Mouse (Mus musculus): ENCODE data around the gene Uevld.
A peak's percentile ranks its signal among the peaks of the same experiment; 100 is the strongest.
"Not testable (repeated sequence)": the region's sequence is repeated elsewhere in the genome, so short reads cannot be mapped to it uniquely, and the experiment has no call there.

Uevld gene

DNA sequence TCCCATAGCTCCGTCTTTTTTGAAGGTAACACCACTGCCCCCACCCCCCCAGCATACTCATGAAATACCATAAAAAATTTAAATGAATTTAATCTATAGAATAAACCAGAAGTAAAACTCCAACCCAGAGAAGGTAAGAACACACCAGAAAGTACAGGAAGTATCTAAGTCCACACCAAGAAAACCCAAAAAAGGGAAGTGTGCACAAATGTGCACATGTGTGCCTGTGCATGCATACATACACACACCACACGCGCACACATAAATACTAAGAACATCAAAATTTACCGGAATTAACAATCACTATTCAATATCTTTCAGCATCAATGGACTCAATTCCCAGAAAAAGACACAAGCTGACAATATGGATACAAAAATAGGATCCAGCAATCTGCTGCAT lies 11.6 kb upstream of the Uevld start:
- DNase-seq (ENCODE audit: low read depth, low spot score), result no peak

DNA sequence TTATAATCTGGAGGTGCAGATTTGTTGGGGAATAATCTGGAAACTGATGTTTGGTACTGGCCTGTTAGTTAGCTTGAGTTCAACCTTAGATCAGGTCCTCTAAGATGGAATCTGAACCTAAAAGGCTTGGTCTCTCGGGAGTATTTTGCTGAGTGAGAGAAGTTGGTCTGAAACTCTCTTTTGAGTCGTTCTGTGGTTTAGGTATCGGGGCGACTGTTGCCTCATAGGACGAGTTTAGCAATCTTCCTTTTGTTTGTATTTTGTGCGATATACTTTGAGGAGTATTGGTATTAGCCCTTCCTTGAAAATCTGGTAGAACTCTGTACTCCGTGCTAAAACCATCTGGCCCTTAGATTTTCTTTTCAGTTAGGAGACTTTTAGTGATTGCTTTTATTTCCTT lies 5.7 kb upstream of the Uevld start:
- no peak for DNase-seq (ENCODE audit: low read depth, low spot score)

DNA sequence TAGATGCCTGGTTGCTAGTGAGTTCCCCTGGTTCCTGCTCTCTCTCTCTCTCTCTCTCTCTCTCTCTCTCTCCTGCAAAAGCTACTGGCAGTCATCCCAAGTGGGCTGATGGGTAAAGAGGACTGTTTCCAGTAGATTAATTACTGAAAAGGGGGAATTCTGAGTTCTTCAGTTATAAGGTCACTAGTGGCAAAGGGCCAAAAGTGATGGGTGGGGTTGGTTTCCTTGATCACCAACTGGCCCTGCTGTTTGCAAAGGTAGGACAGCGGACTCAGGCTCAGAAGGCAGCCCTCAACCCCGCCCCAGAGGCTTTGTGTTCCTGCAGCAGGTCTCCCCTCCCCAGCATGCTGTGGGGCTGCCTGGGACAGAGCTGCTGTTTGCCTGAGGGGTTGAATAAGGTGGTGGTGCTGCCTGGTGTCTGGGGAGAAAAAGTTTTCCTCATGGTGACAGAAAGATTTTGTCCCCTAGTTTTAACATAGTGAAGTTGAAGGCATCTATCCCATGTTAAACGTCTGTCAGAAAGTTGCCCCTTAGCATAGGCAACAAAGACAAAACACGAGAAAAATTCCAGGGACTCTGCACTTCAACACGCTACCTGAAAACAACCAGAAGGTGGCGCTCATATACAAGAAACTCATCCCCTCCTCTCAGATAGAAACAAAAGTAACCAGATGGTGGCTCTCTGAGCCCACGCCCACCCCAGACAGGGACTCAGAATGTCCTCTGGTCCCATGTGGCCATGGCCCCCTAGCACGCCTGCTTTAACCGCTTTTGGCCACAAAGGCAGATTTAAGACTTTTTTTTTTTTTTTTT lies 4.7 kb upstream of the Uevld start:
- peak; percentile 73 for DNase-seq (ENCODE audit: low read depth, low spot score)

DNA sequence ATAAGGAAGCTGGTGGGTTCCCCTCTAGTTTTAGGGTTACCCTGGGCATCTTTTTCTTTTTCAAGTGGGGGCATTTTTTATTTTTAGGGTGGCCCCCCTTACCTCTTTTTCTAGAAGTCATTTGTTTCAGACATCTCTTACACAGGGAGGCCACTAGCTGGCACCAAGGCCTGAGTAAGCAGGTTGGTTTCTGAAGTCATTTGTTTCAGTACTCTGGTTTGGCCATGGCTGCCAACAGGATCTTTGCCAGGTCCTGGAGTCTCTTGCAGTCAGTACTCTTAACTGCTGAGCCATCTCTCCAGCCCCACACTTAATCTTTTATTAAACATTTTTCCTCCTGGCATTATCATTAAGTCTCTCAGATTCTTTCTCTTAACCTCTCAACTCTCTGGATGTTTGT lies 3.8 kb upstream of the Uevld start:
- DNase-seq (ENCODE audit: low read depth, low spot score), result no peak

DNA sequence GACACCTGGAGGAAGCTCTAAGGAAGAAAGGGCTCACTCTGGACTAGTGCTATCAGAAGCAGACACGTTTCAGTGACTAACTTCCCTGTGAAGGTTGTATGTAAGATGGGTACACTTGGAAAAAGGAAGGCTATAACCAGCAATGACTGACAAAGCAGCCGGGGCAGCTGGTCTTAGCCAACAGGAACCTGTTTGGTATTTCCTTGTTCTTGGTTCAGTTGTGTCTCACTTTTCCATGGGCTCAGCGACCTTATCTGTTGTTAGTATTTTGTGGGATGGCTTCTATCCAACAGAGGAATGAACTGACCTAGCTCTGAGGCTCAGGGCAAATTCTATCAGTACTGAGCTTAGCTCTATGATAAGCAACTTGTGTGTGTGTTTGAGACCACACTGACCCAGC lies 2.7 kb upstream of the Uevld start:
- DNase-seq (ENCODE audit: low read depth, low spot score), result no peak

DNA sequence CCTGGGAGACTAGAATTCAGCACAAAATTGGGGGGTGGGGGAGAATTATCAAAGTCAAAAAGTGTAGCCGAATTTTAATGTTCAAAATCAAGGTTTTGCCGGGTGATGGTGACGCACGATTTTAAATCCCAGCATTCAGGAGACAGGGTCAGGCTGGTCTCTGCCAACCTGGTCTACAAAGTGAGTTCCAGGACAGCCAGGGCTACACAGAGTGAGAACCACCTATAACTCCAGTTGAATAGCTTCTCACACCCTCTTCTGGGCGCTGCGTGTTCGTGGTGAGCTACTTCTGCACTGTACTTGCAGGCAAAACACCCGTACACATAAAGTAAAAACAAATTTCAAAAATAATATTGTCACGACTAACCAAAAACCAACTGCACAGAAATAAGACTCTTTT lies 526 bp upstream of the Uevld start:
- DNase-seq (ENCODE audit: low read depth, low spot score), result no peak

DNA sequence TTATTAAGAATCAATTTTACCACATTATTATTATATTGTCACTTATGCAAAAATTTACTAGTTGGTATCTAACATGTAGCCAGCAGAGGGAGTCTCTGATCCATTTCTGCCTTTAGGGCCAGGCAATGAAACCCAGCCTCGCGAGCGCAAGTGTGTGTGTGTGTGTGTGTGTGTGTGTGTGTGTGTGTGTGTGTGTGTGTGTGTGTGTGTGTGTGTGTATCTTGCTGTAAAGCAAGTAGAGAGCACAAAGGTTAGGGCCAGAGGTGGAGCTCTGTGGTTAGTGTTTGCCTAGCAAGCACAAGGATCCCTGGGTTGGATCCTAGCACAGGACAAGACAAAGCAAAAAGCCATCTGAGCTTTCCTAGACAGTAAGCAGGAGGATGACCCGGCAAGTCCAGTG lies 22.5 kb downstream of the Uevld start:
- DNase-seq (ENCODE audit: low read depth, low spot score), result no peak

DNA sequence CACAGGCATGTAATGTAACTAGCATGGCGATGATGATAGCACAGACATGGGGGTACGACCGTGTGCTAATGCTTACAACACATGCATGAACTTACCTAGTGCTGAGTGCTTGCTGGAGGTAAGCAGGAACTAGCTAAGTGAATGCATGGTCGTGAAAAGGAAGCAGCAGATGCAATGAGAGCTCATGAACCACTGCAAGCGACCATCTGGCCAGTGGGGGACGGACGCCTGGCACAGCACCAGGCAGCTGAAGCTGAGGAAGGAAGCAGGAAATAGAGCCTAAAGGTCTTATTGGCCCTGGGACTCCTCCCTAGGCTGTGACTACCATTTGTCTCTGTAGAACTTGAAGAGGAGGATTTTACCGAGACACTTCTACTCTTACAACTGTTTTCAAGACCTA lies 23.5 kb downstream of the Uevld start:
- DNase-seq (ENCODE audit: low read depth, low spot score), result no peak

DNA sequence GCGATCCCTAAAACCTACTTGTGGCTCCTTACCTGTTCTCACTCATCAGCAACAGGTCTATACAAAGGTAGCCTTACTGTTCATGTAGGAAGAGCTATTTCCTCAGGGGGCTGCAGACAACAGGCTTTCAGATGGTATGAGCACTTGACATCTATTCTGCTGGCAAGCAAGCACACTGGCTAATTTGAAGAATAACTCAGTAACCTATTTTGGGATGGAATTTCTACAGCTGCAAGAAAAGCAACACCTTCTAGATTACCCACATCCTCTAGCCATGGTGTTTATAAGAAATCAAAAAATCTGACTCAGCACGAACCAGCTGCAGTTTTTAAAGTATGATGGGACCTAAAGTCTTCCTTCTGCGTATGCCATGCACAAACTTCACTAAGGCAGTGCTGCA lies 27.0 kb downstream of the Uevld start:
- DNase-seq (ENCODE audit: low read depth, low spot score), result no peak

DNA sequence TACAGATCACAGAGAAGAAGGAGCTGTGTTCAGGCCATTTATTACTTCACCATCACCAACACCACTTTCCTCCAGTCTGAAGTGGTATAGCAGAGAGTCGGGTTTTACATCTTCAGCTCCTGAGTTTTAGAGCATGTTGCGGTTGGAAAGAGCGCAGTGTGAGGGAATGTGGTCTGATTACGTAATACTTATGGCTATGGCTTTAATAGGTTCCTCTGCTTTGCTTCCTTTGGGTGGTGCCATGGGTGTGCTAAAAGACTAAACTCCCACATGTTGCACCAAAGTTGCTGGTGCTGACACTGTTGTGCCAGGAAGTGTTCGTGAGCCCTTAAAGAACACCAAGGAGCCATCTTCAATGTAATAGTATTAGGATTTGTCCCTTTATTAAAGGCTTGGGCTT lies 30.0 kb downstream of the Uevld start:
- DNase-seq (ENCODE audit: low read depth, low spot score), result no peak

DNA sequence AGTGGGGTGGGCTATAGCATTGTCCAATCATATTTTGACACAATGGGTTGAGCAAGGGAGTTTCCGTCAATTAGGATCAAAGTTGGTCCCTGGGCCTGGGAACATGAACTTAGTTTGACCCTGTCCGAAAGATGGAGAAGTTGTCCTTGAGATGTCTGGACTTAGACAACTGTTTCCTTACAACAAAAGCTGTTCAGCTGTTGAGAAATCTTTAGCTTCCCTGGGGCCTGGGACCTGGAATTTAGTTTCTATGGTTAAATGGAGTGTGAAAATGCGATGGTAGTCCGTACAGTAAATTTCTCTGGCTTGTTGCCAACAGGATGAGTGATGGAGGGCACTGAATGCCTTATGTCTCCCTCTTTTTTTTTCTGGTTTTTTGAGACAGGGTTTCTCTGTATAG lies 36.3 kb downstream of the Uevld start:
- no peak for DNase-seq (ENCODE audit: low read depth, low spot score)

DNA sequence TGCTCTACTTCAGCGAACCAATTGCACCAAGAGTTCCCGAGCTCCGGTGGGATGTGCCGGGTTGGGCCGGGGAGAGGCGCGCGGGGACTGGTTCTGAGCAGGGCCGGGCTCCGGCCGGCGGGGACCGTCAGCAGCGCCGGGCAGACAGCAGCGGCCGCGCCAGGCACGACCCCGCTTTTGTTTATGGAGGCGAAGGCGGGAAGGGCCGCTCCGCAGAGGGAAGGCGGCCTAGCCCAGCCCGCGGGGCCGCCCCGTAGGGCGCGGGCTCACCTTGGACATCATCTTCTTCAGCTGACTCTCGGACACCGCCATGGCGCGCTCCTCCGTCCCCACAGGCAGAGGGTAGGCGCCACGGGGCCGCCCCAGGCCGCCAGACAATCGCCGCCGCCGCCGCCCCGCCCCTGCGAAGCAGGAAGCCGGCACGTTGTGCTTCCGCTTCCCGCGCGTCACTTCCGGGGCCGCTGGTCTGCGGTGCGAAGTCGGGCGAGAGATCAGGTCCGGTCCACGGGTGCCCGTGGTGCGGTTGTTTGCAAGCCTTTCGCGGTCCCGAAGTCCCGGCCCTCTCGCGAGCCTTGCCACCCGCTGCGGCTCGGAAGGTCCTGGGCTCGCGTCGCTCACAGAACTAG lies 38.7 kb downstream of the Uevld start, which contains the start of gene Tsg101:
TSS of gene Tsg101 (minus strand) at position 419 of the 626 bp plus-strand sequence.
- DNase-seq (ENCODE audit: low read depth, low spot score), result peak; percentile 83

DNA sequence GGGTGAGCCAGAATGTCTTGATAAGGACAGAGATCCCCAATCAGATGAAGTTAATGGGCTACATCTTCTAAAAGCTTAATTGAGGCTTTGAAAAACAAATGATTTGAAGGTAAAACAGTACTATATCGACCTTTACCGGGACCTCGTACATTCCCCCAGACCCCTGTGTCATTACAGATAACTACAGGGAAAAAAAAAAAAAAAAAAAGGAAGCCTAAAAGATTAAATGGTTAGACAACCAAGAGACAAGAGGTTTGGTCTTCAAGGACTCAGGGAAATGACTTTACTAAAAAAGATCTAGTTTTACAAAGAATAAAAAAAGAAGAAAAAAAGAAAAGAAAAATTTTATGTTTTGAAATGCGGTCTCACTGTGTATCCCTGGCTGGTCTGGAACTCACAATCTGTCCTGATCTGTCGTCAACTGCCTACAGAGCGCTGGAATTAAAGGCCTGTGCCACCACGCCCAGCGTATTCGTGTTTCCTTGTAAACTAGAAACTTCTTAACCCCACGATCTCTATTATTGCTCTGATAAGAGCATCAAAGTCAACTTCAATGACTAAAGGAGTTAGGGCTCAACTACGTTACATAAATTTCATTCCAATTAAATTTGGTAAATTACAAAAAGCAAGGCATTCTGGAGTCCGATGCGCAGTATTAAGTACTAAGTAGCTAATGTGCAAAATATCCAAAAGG lies 39.5 kb downstream of the Uevld start:
- DNase-seq (ENCODE audit: low read depth, low spot score), result no peak

DNA sequence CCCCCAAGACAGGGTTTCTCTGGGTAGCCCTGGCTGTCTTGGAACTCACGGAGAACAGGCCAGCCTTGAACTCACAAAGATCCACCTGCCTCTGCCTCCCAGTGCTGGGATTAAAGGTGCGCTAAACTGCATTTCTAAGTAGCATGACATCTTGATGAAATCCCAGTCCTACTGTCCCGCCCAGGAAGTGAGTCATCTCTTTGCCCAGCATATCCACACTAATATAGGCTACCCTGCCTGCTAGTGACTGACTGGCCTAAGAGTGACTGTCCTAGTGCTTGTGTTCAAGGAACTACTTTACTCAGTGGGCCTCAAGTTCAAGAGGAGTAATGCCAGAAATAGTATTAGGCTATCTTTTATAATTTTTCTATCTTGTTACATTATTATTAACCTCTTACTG lies 42.0 kb downstream of the Uevld start:
- DNase-seq (ENCODE audit: low read depth, low spot score), result no peak

DNA sequence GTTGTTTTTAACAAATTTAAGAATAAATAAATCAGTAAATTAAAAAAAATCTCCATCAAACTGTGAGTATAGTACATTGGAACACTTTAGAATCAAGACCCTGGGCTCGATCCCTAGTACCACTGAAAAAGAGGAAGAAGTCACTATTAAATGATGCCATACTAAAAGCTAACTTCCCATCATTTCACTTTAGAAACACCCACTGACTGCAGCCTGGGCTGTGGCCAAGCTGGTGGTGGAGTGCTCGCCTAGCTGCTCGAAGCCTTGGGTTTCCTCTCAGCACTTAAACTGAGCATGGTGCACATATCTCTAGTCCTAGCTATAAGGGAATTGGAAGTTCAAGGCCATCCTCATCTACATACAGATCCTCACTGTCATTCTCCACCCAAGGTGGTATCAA lies 47.1 kb downstream of the Uevld start:
- no peak for DNase-seq (ENCODE audit: low read depth, low spot score)

DNA sequence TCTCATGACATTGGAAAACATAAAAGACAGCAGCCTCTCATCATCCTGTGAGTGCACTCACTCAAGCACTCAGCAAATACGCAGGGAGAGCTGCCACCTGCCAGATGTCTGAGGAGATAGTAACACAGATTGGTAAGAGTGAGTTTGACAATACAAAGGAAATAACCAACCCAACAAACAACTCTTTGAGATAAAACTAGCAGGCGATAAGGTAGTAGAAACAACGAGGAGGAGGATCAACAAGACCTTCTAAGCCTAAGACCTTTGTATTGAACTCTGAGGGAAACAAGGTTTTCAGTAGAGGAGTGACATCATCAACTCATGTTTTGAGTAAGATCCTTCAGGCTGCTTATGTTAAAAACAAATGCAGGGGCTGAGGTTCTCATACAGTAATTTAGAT lies 59.0 kb downstream of the Uevld start:
- DNase-seq (ENCODE audit: low read depth, low spot score), result no peak

DNA sequence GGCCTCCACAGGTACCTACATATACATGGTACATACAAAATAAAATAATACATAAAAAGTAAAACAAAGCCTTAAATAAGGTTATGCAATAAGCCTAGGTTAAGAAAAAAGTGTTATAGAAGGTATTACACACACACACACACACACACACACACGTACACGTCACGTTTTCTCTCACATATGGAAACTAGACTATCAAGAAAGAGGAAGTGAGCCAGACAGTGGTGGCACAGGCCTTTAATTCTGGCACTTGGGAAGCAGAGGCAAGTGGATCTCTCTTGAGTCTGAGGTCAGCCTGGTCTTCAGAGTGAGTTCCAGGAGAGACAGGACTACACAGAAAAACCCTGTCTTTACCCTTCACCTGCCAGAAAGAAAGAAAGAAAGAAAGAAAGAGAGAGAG lies 62.8 kb downstream of the Uevld start:
- DNase-seq (ENCODE audit: low read depth, low spot score), result no peak

DNA sequence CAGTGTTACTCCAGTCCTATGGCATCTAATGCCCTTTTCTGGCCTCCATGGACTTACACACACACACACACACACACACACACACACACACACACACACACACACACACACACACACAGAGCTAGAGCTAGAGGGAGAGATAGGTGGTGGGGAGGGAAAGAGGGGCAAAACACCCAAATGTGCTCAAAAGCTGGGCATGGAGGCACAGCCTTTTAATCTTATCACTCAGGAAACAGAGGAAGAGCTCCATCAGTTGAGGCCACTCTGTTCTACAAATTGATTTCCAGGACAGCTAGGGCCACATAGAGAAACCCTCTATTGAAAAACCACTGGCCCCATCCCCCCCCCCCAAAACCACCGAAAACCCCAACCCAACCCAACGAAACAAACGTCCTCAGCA lies 75.0 kb downstream of the Uevld start:
- no peak for DNase-seq (ENCODE audit: low read depth, low spot score)

DNA sequence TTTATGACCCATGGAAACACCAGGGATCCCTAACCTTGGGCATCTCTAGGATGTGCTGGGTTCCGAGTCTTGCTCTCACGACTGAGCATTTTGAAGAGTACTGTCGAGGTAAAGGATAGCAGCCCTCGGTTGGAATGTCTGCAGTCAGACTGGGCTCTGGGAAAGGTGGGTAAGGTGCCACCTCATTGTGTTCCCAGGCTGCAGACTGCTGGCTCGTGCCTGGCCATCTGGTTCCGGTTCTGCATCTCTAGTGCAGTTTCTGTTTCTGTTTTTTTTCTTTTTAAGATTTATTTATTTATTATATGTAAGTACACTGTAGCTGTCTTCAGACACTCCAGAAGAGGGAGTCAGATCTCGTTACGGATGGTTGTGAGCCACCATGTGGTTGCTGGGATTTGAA lies 76.4 kb downstream of the Uevld start:
- DNase-seq (ENCODE audit: low read depth, low spot score), result not testable (repeated sequence)

DNA sequence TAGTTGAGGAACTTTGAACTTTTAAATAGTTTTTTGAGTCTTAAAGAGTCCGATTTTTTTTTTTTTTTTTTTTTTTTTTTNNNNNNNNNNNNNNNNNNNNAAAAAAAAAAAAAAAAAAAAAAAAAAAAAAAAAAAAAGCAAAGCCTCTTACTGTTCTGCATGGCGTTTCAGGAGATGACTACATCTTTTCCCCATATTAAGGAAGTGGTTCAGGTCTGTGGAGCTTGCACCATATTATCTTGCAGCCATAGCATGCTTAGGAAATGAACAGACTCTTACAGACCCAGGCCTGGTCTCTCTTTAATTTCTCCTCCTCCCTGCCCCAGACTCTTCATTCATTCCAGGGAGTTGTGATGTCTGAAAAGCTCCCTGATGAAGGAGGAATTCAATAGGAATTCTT lies 77.3 kb downstream of the Uevld start:
- DNase-seq (ENCODE audit: low read depth, low spot score), result no peak

DNA sequence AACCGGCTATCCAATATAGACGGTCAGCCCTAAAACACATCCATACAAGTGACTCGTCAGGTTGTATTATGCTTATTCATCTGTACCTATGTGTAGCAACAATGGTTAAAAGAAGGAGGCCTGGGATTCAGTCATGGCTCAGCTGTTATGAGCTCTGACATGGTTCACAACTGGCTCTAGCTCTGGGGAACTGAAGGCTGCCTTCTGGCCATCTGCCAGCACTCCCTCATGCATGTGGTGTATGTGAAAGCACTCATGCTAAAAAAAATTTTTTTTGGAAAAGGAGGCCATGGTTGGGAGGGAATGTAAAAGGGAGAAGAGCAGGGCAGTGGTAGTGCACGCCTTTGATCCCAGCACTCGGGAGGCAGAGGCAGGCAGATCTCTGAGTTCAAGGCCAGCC lies 78.5 kb downstream of the Uevld start:
- no peak for DNase-seq (ENCODE audit: low read depth, low spot score)

DNA sequence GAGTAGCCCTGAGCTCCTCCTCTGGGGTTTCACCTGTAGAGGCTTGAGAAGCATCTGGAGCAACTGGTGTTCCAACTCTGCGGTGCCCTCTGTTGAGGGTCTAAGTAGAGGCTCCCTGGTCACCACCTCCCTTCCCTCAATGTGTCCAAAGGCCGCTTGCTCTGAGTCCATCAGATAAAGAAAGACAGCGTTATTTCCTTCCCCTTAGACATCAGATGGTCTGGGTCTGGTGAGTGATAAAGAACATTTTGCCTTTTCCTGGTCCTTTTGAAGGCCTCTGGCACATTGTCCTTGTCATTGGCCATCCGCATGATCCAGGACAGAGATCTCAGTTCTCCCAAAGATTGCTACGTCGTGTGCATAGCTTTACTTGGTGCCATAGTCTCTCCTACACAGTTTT lies 81.1 kb downstream of the Uevld start:
- DNase-seq (ENCODE audit: low read depth, low spot score), result no peak

DNA sequence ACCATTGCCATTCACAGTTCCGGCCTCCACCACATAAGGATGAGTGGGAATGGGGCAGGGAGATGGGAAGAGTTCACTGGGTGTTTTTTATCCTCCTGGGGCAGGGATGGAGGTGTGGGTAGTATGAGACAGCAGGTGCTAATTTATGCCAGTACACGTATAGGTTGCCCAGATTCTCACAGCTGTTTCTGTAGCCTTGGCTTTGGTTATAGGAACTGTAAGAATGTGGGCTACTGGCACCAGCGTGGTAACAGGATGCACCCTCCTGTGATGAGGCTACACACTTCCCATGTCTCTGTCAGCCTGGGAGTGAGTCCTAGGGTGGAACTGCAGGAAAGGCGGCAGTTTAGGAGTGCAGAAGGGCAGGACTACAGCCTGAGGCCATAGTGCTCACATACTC lies 81.5 kb downstream of the Uevld start:
- DNase-seq (ENCODE audit: low read depth, low spot score), result no peak

Measured in retina, postnatal 7 days (tissue).